Mouse (Mus musculus): Measurements from ENCODE around the gene Tcf7l2.

- no peak for TF ChIP-seq CTCF (IDR thresholded peaks at IDR 0.05; ENCODE audit: low read depth, low read length)
- TF ChIP-seq GATA1 (IDR thresholded peaks at IDR 0.05; ENCODE audit: borderline replicate concordance, low read length) = no peak
- TF ChIP-seq POLR2AphosphoS5 (IDR thresholded peaks at IDR 0.05; ENCODE audit: insufficient replicate concordance, low read depth, low read length) = no peak
- no peak for TF ChIP-seq GATA2 (IDR thresholded peaks at IDR 0.05; ENCODE audit: borderline replicate concordance, low read depth, low read length)
These were observed 41.4 kb upstream of the Tcf7l2 start for GRCm38 (mm10) chr19:55700214-55700568.

Data from G1E (cell line).